Mouse (Mus musculus) effector memory CD4-positive, alpha-beta T cell, adult 5 months (primary cell): ENCODE results near the gene Mfsd11. TPM values are rescaled to one million over a fixed set of nuclear protein-coding genes. Genes with fewer than 3 reads are reported as not detected.

Experiments used
- polyA plus RNA-seq: library from polyadenylated mRNA; unstranded; fragments of 100-300 nt; shearing (Covaris generic); gene quantifications from one replicate; pipeline ENCODE4 v1.2.1, GENCODE M21; 2017

The Mfsd11 gene
- 16.3 TPM for polyA plus RNA-seq

GRCm38 (mm10) chr11:116852291-116852890 is at the start of gene Mfsd11:
TSS of gene Mfsd11 (plus strand) at chr11:116852440.

GRCm38 (mm10) chr11:116827534-116828165 is 24.6 kb upstream of the Mfsd11 start, which contains the start of gene Mxra7:
TSS of gene Mxra7 (minus strand) at chr11:116828046.

GRCm38 (mm10) chr11:116843261-116844233 is 8.7 kb upstream of the Mfsd11 start, which contains the start of the genes Mettl23 and Jmjd6:
TSS of gene Mettl23 (plus strand) at chr11:116843278.
TSS of gene Jmjd6 (minus strand) at chr11:116843449.

GRCm38 (mm10) chr11:116852891-116853511 is 761 bp downstream of the Mfsd11 start, which contains the start of gene Srsf2:
TSS of gene Srsf2 (minus strand) at chr11:116853094.

GRCm38 (mm10) chr11:116918323-116919185 is 66.3 kb downstream of the Mfsd11 start, which contains the start of gene Mgat5b:
TSS of gene Mgat5b (plus strand) at chr11:116918863.

Other genes starting within 250 kb of the Mfsd11 start
- gene Rhbdf2, start 225.4 kb upstream of the Mfsd11 start, polyA plus RNA-seq, result 19.5 TPM
- gene Prcd, start 198.9 kb upstream of the Mfsd11 start, polyA plus RNA-seq, result not detected
- not detected for gene Cygb, start 198.1 kb upstream of the Mfsd11 start, polyA plus RNA-seq
- 1.0 TPM for gene St6galnac1, start 76.9 kb upstream of the Mfsd11 start, polyA plus RNA-seq
- gene Mxra7, start 24.4 kb upstream of the Mfsd11 start, polyA plus RNA-seq, result not detected
- gene Mettl23, start 9.2 kb upstream of the Mfsd11 start, polyA plus RNA-seq, result 121 TPM
- 101 TPM for gene Jmjd6, start 9.0 kb upstream of the Mfsd11 start, polyA plus RNA-seq
- gene Srsf2, start 654 bp downstream of the Mfsd11 start, polyA plus RNA-seq, result 394 TPM
- gene Mgat5b, start 66.4 kb downstream of the Mfsd11 start, polyA plus RNA-seq, result not detected